Mouse (Mus musculus) heart, embryonic 10.5 days (tissue): Measurements from ENCODE around the gene Grid2ip. TPM values are rescaled to one million over a fixed set of nuclear protein-coding genes. Genes with fewer than 3 reads are reported as not detected.

Experiments
- DNase-seq: peaks from one replicate; pipeline ENCODE4 v3.0.0-alpha.2; 2017; ENCODE audit warnings: low spot score
- H3K27ac ChIP-seq: fragments of 300-500 bp; sonication (generic); 2 replicates; pipeline ENCODE4 v1.5.1; 2016; ENCODE audit warnings: mild to moderate bottlenecking
- H3K27me3 ChIP-seq: fragments of 300-500 bp; sonication (generic); 2 replicates; pipeline ENCODE4 v1.6.1; 2016; ENCODE audit warnings: mild to moderate bottlenecking; ENCODE audit not compliant: poor library complexity, insufficient read depth, severe bottlenecking
- H3K36me3 ChIP-seq: fragments of 300-500 bp; sonication (generic); 2 replicates; pipeline ENCODE4 v1.6.1; 2016; ENCODE audit warnings: mild to moderate bottlenecking, moderate library complexity
- H3K4me1 ChIP-seq: fragments of 300-500 bp; sonication (generic); 2 replicates; pipeline ENCODE4 v1.6.1; 2016; ENCODE audit warnings: mild to moderate bottlenecking
- H3K4me3 ChIP-seq: fragments of 300-500 bp; sonication (generic); 2 replicates; pipeline ENCODE4 v1.5.1; 2016; ENCODE audit warnings: mild to moderate bottlenecking, moderate library complexity
- H3K9me3 ChIP-seq: fragments of 300-500 bp; sonication (generic); 2 replicates; pipeline ENCODE4 v1.6.1; 2016; ENCODE audit warnings: mild to moderate bottlenecking, moderate library complexity
- WGBS: fragments of 180-500 bp; shearing (Covaris S2); methylation state at CpG from one replicate; pipeline ENCODE4 v1.1.7; 2016; 5-methylcytosine and 5-hydroxymethylcytosine counted together
- polyA plus RNA-seq: library from polyadenylated mRNA; unstranded; fragments of >200 nt; fragmentation: Nextera tagmentation; extraction: Ambion mirVana; gene quantifications from 2 replicates; pipeline ENCODE4 v1.2.1, GENCODE M21; 2016

Gene Grid2ip
- polyA plus RNA-seq, 1 experiment from 2014 or later: 0.51 TPM

GRCm38 (mm10) chr5:143334418-143335088, 22.6 kb upstream of the Grid2ip start:
- DNase-seq: no peak
- no peaks in the 10 kb centered on the region for H3K36me3 ChIP-seq
- H3K27ac ChIP-seq: no peak overlapping the region
- peaks cover 7% of the 10 kb centered on the region for H3K4me1 ChIP-seq
- no peak overlapping the region; the same call in 1 of the 2 replicates for H3K4me3 ChIP-seq
- H3K27me3 ChIP-seq: peaks cover 19% of the 10 kb centered on the region; the same call in 1 of the 2 replicates
- no peaks in the 10 kb centered on the region for H3K9me3 ChIP-seq
- 72% methylated on average over 14 of the region's 14 CpGs for WGBS

- WGBS: 74% methylated on average over 7 of the region's 7 CpGs
- peaks cover 2% of the 10 kb centered on the region for H3K4me1 ChIP-seq
- H3K36me3 ChIP-seq: no peaks in the 10 kb centered on the region
- peaks cover 19% of the 10 kb centered on the region; the same call in 1 of the 2 replicates for H3K27me3 ChIP-seq
- H3K9me3 ChIP-seq: no peaks in the 10 kb centered on the region
- H3K4me3 ChIP-seq: no peak overlapping the region
- H3K27ac ChIP-seq: no peak overlapping the region
- DNase-seq: no peak
Observed at GRCm38 (mm10) chr5:143335089-143335460, 22.1 kb upstream of the Grid2ip start.

GRCm38 (mm10) chr5:143336559-143336958, 20.6 kb upstream of the Grid2ip start:
- H3K4me3 ChIP-seq: no peak overlapping the region
- no peaks in the 10 kb centered on the region for H3K9me3 ChIP-seq
- 62% methylated on average over 6 of the region's 6 CpGs for WGBS
- no peaks in the 10 kb centered on the region for H3K36me3 ChIP-seq
- no peak for DNase-seq
- H3K27me3 ChIP-seq: peaks cover 19% of the 10 kb centered on the region; the same call in 1 of the 2 replicates
- H3K4me1 ChIP-seq: no peaks in the 10 kb centered on the region
- H3K27ac ChIP-seq: no peak overlapping the region

- H3K27ac ChIP-seq: no peak overlapping the region
- H3K4me3 ChIP-seq: no peak overlapping the region
- H3K4me1 ChIP-seq: no peaks in the 10 kb centered on the region
- H3K36me3 ChIP-seq: no peaks in the 10 kb centered on the region
- WGBS: 63% methylated on average over 6 of the region's 6 CpGs
- H3K9me3 ChIP-seq: no peaks in the 10 kb centered on the region
- no peak for DNase-seq
- peaks cover 13% of the 10 kb centered on the region; the same call in 1 of the 2 replicates for H3K27me3 ChIP-seq
Observed at GRCm38 (mm10) chr5:143339603-143340002, 17.5 kb upstream of the Grid2ip start.

- H3K27me3 ChIP-seq: no peaks in the 10 kb centered on the region
- H3K4me3 ChIP-seq: no peak overlapping the region
- H3K9me3 ChIP-seq: 0 out of 2 replicates have a peak, but pooled peaks cover 2% of the 10 kb centered on the region
- DNase-seq: no peak
- no peaks in the 10 kb centered on the region for H3K4me1 ChIP-seq
- H3K27ac ChIP-seq: no peak overlapping the region
- WGBS: 79% methylated on average over 8 of the region's 8 CpGs
- no peaks in the 10 kb centered on the region for H3K36me3 ChIP-seq
Observed at GRCm38 (mm10) chr5:143346367-143346766, 10.8 kb upstream of the Grid2ip start.

- DNase-seq: no peak
- no peaks in the 10 kb centered on the region for H3K36me3 ChIP-seq
- peaks cover 56% of the 10 kb centered on the region for H3K27me3 ChIP-seq
- no peak overlapping the region for H3K4me3 ChIP-seq
- WGBS: 30% methylated on average over 5 of the region's 5 CpGs
- H3K4me1 ChIP-seq: peaks cover 16% of the 10 kb centered on the region
- no peaks in the 10 kb centered on the region for H3K9me3 ChIP-seq
- H3K27ac ChIP-seq: no peak overlapping the region
Observed at GRCm38 (mm10) chr5:143356017-143356416, 1.1 kb upstream of the Grid2ip start.

GRCm38 (mm10) chr5:143357564-143357963, 426 bp downstream of the Grid2ip start:
- H3K4me1 ChIP-seq: peaks cover 16% of the 10 kb centered on the region
- H3K36me3 ChIP-seq: no peaks in the 10 kb centered on the region
- H3K4me3 ChIP-seq: peak overlapping the region; percentile 50
- 3% methylated on average over 28 of the region's 28 CpGs for WGBS
- H3K27ac ChIP-seq: 0 out of 2 replicates have a peak overlapping the region, but pooled peaks have one; percentile 6
- H3K27me3 ChIP-seq: peaks cover 65% of the 10 kb centered on the region
- H3K9me3 ChIP-seq: no peaks in the 10 kb centered on the region
- DNase-seq: no peak

GRCm38 (mm10) chr5:143359263-143359662, 2.1 kb downstream of the Grid2ip start:
- WGBS: 31% methylated on average over 7 of the region's 7 CpGs
- peaks cover 69% of the 10 kb centered on the region for H3K27me3 ChIP-seq

GRCm38 (mm10) chr5:143360000-143360399, 2.9 kb downstream of the Grid2ip start:
- no peaks in the 10 kb centered on the region for H3K36me3 ChIP-seq
- WGBS: 61% methylated on average over 5 of the region's 5 CpGs
- H3K27me3 ChIP-seq: peaks cover 74% of the 10 kb centered on the region
- H3K9me3 ChIP-seq: no peaks in the 10 kb centered on the region
- H3K4me3 ChIP-seq: no peak overlapping the region
- no peak overlapping the region for H3K27ac ChIP-seq
- H3K4me1 ChIP-seq: peaks cover 33% of the 10 kb centered on the region
- DNase-seq: no peak

More at GRCm38 (mm10) chr5:143359263-143359662, 2.1 kb downstream of the Grid2ip start:
- Histone ChIP-seq H3K4me3 (no peak overlapping the region), H3K36me3 (no peaks in the 10 kb centered on the region), H3K27ac (no peak overlapping the region), H3K4me1 (peaks cover 27% of the 10 kb centered on the region), H3K9me3 (no peaks in the 10 kb centered on the region)
- DNase-seq: no peak

- no peak overlapping the region for H3K4me3 ChIP-seq
- DNase-seq: no peak
- no peak overlapping the region for H3K27ac ChIP-seq
- 71% methylated on average over 7 of the region's 7 CpGs for WGBS
- H3K9me3 ChIP-seq: no peaks in the 10 kb centered on the region
- peaks cover 77% of the 10 kb centered on the region for H3K27me3 ChIP-seq
- H3K36me3 ChIP-seq: no peaks in the 10 kb centered on the region
- peaks cover 30% of the 10 kb centered on the region for H3K4me1 ChIP-seq
Observed at GRCm38 (mm10) chr5:143361428-143361827, 4.3 kb downstream of the Grid2ip start.

GRCm38 (mm10) chr5:143363678-143364615, 6.8 kb downstream of the Grid2ip start:
- peak overlapping the region; percentile 75 for H3K27ac ChIP-seq
- peak; percentile 91 for DNase-seq
- under 1% methylated on average over 47 of the region's 47 CpGs for WGBS
- H3K4me3 ChIP-seq: peak overlapping the region; percentile 70
- H3K4me1 ChIP-seq: peaks cover 17% of the 10 kb centered on the region
- no peaks in the 10 kb centered on the region for H3K36me3 ChIP-seq
- no peaks in the 10 kb centered on the region for H3K9me3 ChIP-seq
- H3K27me3 ChIP-seq: peaks cover 70% of the 10 kb centered on the region

- 74% methylated on average over 3 of the region's 3 CpGs for WGBS
- Histone ChIP-seq H3K27me3 (peaks cover 83% of the 10 kb centered on the region), H3K4me1 (peaks cover 26% of the 10 kb centered on the region), H3K9me3 (no peaks in the 10 kb centered on the region), H3K4me3 (no peak overlapping the region), H3K27ac (no peak overlapping the region), H3K36me3 (no peaks in the 10 kb centered on the region)
- no peak for DNase-seq
Observed at GRCm38 (mm10) chr5:143367931-143368330, 10.8 kb downstream of the Grid2ip start.
